Mouse (Mus musculus) urinary bladder, postnatal 25 days (tissue): ENCODE measurements around the gene Gm7792.
"Not testable (repeated sequence)": the region's sequence is repeated elsewhere in the genome, so short reads cannot be mapped to it uniquely, and the experiment has no call there.

ENCODE experiments used
- DNase-seq: peaks from one replicate; pipeline ENCODE4 v3.0.0; 2022; ENCODE audit warnings: low spot score

Gene Gm7792

DNA sequence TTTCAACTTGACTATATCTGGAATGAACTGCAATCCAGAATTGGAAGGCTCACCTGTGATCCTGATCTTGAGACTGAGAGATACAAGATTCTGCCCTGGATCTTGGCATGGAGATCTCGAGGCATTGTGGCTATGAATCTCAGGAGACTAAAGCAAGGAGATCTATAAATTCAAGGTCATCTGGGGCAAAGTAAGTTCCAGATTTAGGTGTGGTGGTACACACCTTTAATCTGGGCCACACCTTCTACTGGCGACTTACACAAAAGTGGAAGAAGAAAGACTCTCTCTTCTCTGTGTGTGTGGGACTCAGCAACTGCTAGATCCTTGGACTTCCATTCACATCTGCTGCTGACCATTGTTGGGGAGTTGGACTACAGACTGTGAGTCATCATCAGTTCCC is at the start of gene Gm7792:
TSS of gene Gm7792 (plus strand) at position 301 of the 400 bp plus-strand sequence.
- DNase-seq, result not testable (repeated sequence)
